Mouse (Mus musculus) inflammation-experienced regulatory T-cells, adult 16 weeks (primary cell): ENCODE results near the gene Slc16a10. TPM values are rescaled to one million over a fixed set of nuclear protein-coding genes. Genes with fewer than 3 reads are reported as not detected.

Experiments
- polyA plus RNA-seq: library from polyadenylated mRNA; unstranded; fragments of 100-300 nt; shearing (Covaris generic); gene quantifications from one replicate; pipeline ENCODE4 v1.2.1, GENCODE M21; 2017

Gene Slc16a10
- 1.9 TPM for polyA plus RNA-seq

GRCm38 (mm10) chr10:40141864-40142523, at the start of gene Slc16a10:
TSS of gene Slc16a10 (minus strand) at chr10:40142258.

DNA sequence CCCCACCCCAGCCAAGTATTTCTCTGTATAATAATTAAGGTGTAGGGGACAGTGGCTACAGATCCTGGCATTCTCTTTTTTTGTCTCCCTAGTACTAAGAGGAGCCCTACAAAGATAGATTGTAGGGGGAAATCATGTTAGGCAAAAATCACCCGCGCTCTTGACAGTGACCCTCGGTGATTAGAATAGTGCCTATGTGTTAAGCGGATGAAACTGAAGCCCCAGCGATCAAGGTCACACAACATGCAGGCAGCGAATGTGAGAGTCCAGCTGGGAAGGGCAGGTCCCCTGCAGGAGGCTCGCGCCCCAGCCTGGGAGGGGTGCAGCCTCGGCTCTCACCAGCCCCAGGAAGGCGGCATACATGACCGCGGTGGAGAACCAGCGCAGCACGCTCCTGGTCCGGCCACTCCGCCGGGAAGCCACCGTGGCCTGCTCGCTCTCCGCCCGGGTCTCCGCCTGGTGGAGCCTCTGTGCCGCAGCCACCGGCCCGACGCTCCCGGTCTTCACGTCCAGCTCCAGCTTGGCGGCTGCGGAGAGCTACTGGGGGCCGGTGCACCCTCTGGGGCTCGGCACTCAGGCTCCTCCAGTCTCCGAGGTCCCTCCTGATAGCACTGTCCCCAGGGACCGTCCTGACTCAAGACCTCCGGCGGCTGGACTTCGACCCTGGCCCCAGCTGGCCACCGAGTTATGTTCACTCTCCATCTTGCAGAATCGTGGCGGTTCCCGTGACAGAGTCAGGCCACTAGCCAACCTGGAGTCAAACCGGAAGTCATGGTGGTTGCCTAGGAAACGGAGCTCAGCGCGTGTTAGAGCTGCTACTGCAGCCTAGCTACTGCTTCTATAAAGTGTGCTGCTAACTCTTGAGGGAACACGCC, 117.3 kb downstream of the Slc16a10 start, which contains the start of gene Mfsd4b1:
Gene Mfsd4b1, minus strand, starts transcription at position 715 of the 875 bp plus-strand sequence.

GRCm38 (mm10) chr10:39986466-39986865, 155.6 kb downstream of the Slc16a10 start, which contains the start of gene Mfsd4b5:
TSS of gene Mfsd4b5 (minus strand) at chr10:39986646.

Other genes with a start within 250 kb of the Slc16a10 start
- gene Mfsd4b4, start 243.0 kb downstream of the Slc16a10 start, polyA plus RNA-seq = 5.8 TPM
- not detected for gene Mfsd4b2, start 215.3 kb downstream of the Slc16a10 start, polyA plus RNA-seq
- gene Mfsd4b3, start 182.1 kb downstream of the Slc16a10 start, polyA plus RNA-seq = not detected
- gene Mfsd4b5, start 155.6 kb downstream of the Slc16a10 start, polyA plus RNA-seq = not detected
- gene Mfsd4b1, start 117.0 kb downstream of the Slc16a10 start, polyA plus RNA-seq = not detected
- 61.0 TPM for gene Rpf2, start 104.8 kb upstream of the Slc16a10 start, polyA plus RNA-seq
- gene Gtf3c6, start 115.8 kb upstream of the Slc16a10 start, polyA plus RNA-seq = 91.3 TPM
- gene Amd1, start 159.9 kb upstream of the Slc16a10 start, polyA plus RNA-seq = 81.7 TPM
- gene Cdk19, start 197.3 kb upstream of the Slc16a10 start, polyA plus RNA-seq = 30.3 TPM